Mouse (Mus musculus) spleen, embryonic (tissue): ENCODE measurements around the gene Srgap2.

Source experiments
- CTCF ChIA-PET: fragments of 350-600 bp; sonication (Branson Sonifier 250); formaldehyde crosslinking; loops from one replicate; lab custom pipeline; 2022; lab: Charles Lee

Gene Srgap2

GRCm38 (mm10) chr1:131475306-131475705, 51.8 kb downstream of the Srgap2 start:
- CTCF ChIA-PET = no interaction called here

DNA sequence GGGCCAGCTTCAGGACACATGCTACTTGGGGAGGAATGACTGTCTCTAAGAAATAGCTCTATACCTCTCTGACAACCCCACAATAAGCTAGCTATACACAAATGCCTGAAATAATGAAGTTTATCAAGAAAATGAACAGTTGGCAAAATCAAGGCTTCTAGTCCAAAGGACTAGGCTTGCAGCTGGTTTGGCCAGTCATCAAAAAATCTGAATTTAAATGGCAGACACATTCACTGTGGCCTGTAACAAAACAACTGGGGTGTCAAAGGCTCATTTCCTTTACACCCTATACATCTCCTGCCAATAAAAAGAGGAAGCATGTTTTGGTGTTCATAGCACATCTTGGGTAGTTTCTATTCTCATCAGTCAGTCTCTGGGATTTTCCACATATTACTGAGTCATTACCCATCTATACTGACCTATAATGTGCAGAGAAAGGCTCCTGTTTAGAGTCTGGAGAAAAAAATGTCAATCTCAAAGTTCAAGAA, 53.5 kb downstream of the Srgap2 start:
- CTCF ChIA-PET = interaction anchor here (0.7 kb wide), 1 partner anchor 91 kb away, joined by 4 read pairs; no protein-coding TSS in a partner anchor

DNA sequence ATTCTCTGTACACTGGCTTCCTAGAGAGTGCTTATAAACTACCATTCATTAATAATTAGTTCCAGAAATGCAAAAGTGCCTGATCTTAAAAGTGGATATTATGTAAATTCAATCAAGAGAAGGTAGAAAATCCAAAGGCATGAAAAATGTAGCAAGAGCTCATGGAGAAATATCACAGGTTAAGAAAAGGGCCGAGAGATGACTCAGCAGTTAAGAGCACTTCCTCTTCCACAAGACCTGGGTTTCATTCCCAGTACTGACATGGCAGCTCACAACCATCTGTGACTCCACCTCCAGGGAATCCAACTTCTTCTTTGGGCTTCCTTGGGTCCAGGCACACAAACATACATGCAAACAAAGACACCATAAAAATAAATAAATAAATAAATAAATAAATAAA, 56.6 kb downstream of the Srgap2 start:
- CTCF ChIA-PET = no interaction called here

DNA sequence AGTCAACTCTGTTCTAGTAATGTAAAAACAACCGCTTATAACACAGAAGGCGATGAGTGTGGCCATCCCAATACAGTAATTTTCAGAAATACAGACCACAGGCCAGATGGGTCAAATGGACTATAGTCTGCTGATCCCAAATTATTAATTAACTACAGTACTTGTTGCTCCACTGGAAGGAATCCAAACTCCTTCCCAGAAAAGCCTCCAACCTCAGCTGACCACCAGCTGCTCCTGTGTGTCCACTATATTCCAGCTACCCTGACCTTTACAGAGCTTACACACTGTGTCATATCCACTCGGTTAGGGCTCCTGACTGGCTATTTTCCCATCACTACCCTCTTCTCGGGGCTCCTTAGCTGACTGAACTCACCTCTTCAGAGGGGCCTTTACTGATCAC, 61.3 kb downstream of the Srgap2 start:
- CTCF ChIA-PET = no interaction called here

DNA sequence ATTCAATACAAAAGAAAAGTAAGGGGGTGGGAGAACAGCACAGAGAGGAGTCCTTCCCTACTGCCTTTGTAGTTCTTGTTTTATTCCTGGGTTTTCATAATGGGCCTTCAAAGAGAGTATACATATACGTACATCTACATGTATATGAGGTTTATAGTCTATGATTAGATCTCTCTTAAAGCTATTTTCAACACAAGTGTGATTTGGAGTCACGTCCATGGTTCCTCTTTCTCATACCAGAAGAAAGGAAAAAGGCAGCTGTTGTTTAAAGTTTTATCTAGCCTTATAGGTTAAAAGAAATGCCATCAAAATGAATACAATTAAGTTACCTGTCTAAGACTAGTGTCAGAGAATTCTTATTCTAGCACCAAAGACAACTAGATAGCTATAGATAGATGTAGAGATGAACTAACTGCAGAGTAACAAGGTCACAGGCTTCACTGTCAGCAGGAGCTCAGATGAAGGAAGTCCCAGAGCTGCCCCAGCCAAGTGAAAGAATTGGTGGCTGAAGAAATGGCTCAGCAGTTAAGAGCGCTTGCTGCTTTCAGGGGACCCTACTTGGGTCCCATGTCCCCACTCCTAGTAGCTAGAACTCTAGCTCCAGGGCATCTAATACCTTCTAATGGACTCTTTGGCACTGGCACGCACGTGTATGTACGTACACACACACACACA, 63.1 kb downstream of the Srgap2 start:
- CTCF ChIA-PET = no interaction called here

- CTCF ChIA-PET = no interaction called here
Measured at GRCm38 (mm10) chr1:131462541-131463067, 64.5 kb downstream of the Srgap2 start.

GRCm38 (mm10) chr1:131460914-131461530, 66.1 kb downstream of the Srgap2 start:
- CTCF ChIA-PET = interaction anchor here (0.6 kb wide), 1 partner anchor 857 kb away, joined by 4 read pairs; no protein-coding TSS in a partner anchor

- CTCF ChIA-PET = no interaction called here
Measured at GRCm38 (mm10) chr1:131455355-131455890, 71.7 kb downstream of the Srgap2 start.

DNA sequence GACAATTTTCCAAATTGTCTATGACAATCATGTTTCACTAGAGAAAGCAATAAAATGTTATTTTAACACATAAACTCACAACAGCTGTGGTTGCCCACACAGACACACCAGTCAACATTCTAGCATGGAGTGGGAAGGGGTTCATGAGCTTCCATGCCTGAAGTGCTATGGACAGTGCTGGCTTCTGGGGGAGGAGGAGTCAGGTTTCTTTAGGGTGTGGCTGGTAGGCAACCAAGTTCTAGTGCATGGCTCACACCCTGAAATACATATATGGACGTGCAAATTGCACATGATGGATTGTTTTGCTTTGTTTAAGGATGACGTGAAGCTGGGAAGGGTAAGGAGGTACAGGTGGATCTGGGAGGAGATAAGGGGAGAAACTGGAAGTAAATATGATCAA, 72.8 kb downstream of the Srgap2 start:
- CTCF ChIA-PET = no interaction called here

GRCm38 (mm10) chr1:131453335-131453734, 73.8 kb downstream of the Srgap2 start:
- CTCF ChIA-PET = interaction anchor here (0.6 kb wide), 1 partner anchor 486 kb away, joined by 5 read pairs; no protein-coding TSS in a partner anchor

- CTCF ChIA-PET = no interaction called here
Measured at GRCm38 (mm10) chr1:131448373-131448772, 78.8 kb downstream of the Srgap2 start.

- CTCF ChIA-PET = no interaction called here
Measured at GRCm38 (mm10) chr1:131447333-131447732, 79.8 kb downstream of the Srgap2 start.

DNA sequence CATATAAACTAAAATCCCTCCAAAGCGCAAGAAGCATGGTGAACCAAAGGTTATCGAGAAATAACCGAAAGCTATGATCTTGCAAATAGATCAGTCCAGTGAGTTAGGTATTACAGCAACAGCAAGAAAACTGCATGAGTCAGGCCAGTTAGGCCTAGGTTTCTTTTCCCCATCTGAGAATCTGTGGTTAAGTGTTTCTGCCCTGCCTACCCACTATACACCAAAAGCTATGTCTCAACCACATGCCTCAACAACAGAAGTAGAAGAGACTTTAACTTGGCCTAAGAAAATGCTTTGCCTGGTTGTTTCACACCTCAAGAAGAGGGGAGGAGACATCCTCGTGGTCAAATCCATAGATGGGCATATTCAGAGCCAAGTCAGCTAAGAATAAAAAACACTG, 80.6 kb downstream of the Srgap2 start:
- CTCF ChIA-PET = no interaction called here

DNA sequence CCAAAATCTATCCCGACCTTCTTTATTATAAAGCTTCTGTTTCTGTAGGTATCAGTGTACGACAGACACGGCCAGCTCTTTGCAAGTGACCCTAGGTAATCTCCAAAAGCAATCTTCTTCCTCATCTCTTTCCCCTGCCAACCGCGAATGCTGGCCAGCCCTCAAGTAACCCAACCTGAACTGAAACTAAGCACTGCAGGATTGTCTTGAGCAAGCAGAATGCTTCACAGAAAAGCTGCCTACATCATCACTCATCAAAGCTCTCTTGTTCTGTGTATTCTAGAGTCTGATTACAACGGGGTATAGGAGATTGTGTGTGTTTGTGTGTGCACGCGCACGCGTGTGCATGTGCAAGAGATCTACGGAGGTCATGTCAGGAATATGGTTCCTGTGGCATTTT, 88.6 kb downstream of the Srgap2 start:
- CTCF ChIA-PET = no interaction called here

DNA sequence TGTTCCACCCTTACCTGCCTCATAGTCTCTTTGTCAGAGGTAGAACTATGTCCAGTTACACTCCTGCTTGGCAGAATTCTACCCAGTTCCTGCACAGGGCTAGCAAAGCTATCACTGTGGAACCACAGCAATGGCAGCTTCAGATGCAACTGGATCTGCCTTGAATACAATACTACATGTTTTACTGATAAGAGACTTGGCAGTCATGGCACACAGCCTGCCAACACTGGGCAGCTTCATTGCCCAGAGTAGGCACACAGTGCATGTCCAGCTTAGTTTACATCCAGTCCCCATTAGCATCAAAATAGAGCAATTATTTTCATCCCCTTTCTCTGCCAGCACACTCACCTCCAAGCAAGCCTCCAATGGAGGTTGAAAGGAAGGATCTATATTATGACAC, 89.2 kb downstream of the Srgap2 start:
- CTCF ChIA-PET = no interaction called here

DNA sequence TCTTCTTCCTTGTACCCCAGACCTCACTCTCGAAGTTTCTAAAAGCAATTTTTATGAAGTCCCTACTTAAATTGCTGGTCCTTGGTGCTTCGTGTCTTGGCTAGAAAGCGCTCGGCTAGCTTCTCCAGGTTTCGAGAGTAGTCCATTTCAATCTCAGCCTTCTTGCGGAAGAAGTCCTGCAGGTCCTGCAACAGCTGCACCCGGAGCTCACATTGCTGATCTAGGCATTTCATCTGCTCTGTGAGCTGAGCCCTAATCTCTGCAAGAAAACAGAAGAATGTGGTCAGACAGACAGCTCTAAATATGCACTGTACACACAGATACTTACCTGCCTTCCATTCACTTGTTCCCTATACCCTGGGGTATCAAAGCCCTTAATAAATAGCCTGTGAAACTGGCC, 90.5 kb downstream of the Srgap2 start:
- CTCF ChIA-PET = interaction anchor here (0.7 kb wide), 1 partner anchor 148 kb away, joined by 5 read pairs; no protein-coding TSS in a partner anchor

DNA sequence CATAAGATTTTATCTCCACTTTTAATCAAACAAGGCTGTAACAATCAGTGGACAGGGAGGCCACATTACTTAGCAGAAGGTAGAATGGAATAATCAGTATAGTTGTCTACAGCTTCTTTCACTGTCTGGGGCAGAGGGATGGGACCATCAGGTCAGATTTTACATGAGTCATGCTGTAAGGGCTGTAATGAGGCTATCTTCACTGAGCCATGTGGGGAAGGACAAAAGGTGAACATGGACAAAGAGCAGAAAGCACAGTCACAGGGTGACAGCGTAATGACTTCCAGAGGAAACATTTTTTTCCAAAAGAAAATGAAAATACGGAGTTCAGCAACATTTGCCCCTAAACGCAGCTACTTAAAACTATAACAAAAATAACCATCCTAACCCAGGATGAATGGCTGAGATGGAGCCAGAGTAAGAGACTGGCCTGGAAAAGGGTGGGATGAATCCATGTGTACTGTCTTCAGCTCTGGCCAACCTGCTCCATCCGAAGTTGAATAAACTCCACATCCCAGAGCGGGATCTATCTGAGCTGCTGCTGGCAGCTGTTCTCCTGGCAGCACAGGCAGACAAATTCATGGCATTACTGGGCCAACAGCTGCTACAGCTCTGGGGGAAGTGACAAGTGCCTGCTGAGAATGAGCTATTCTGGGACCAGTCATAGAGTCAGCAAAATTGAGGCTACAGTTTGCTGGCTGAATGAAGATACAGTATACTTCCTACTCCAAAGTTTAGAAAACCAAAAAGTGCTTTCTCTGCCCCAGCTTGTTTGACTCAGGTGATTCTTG, 95.5 kb downstream of the Srgap2 start:
- CTCF ChIA-PET = no interaction called here

GRCm38 (mm10) chr1:131427140-131427821, 99.9 kb downstream of the Srgap2 start:
- CTCF ChIA-PET = interaction anchor here (0.6 kb wide), 1 partner anchor 96 kb away, joined by 4 read pairs; no protein-coding TSS in a partner anchor

- CTCF ChIA-PET = no interaction called here
Measured at GRCm38 (mm10) chr1:131423061-131423460, 104.1 kb downstream of the Srgap2 start.

DNA sequence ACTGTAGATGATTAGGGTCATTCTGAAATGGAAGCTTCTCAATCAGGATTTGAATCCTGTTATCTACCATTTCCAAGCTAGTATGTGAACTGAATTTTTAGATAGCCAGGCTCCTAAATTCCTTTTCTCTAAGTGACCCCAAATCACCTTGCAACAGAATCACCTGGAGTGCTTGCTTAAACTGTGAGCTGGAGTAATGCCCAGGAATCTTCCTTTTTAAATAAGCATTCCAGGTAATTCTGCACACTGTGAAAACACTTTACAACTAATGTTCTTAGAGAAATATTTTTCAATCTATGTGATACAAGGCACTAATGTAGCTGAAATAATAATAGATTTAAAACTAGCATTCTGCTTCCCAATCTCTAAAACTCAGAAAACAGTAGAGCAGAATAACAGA, 106.0 kb downstream of the Srgap2 start:
- CTCF ChIA-PET = no interaction called here

- CTCF ChIA-PET = no interaction called here
Measured at GRCm38 (mm10) chr1:131420660-131421059, 106.5 kb downstream of the Srgap2 start.
